Mouse (Mus musculus): ENCODE data around the gene Khdc3.
"Not testable (repeated sequence)": the region's sequence is repeated elsewhere in the genome, so short reads cannot be mapped to it uniquely, and the experiment has no call there.

Gene Khdc3

GRCm38 (mm10) chr9:73097898-73098297, 3.7 kb upstream of the Khdc3 start:
- in situ Hi-C loops (cut with MboI, MseI): no loop called here

GRCm38 (mm10) chr9:73102181-73102580, 545 bp downstream of the Khdc3 start, which contains the start of gene Gm20509:
Gm20509 (plus strand) TSS chr9:73102470.
- in situ Hi-C loops (cut with MboI, MseI): loop anchor here (5.0 kb wide), 1 partner anchor 135 kb away; no protein-coding TSS in a partner anchor

GRCm38 (mm10) chr9:73103159-73103879, 1.7 kb downstream of the Khdc3 start:
- in situ Hi-C loops (cut with MboI, MseI): loop anchor here (5.0 kb wide), 1 partner anchor 136 kb away; no protein-coding TSS in a partner anchor

DNA sequence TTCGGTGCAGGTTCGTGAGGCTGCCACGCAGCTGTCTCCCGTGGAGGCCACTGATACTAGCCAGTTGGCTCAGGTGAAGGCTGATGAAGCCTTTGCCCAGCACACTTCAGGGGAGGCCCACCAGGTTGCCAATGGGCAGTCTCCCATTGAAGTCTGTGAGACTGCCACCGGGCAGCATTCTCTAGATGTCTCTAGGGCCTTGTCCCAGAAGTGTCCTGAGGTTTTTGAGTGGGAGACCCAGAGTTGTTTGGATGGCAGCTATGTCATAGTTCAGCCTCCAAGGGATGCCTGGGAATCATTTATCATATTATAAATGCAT, 2.2 kb downstream of the Khdc3 start:
- in situ Hi-C loops (cut with MboI, MseI): loop anchor here (5.0 kb wide), 1 partner anchor 137 kb away; no protein-coding TSS in a partner anchor

DNA sequence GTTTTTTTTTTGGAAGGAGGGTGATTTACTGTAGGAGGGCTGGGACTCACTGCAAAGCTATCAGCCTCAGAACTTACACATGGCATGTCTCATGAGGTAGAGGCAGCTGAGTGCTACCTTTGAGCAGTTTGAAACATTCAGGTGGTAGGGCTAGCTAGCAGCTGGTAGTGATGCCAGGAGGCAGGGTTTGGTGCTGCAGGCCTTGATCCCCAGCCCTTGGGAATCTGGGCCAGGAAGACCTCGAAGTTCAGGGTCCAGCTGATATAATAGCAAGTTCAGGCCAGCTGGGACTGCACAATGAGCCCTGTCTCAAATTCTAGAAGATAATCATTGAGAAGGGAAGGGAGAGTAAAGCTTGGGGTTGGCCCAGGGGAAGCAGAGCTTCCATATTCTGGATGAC, 3.5 kb downstream of the Khdc3 start:
- in situ Hi-C loops (cut with MboI, MseI): no loop called here

GRCm38 (mm10) chr9:73105771-73106170, 4.1 kb downstream of the Khdc3 start:
- in situ Hi-C loops (cut with MboI, MseI): no loop called here

- in situ Hi-C loops (cut with MboI, MseI): no loop called here
Measured at GRCm38 (mm10) chr9:73112919-73113906, 11.6 kb downstream of the Khdc3 start, which contains the start of gene Rsl24d1. Rsl24d1 (plus strand) TSS chr9:73113426.

- in situ Hi-C loops (cut with MboI, MseI): not testable (repeated sequence)
Measured at GRCm38 (mm10) chr9:73116704-73117103, 15.1 kb downstream of the Khdc3 start.

- in situ Hi-C loops (cut with MboI, MseI): no loop called here
Measured at GRCm38 (mm10) chr9:73118012-73118411, 16.4 kb downstream of the Khdc3 start.

DNA sequence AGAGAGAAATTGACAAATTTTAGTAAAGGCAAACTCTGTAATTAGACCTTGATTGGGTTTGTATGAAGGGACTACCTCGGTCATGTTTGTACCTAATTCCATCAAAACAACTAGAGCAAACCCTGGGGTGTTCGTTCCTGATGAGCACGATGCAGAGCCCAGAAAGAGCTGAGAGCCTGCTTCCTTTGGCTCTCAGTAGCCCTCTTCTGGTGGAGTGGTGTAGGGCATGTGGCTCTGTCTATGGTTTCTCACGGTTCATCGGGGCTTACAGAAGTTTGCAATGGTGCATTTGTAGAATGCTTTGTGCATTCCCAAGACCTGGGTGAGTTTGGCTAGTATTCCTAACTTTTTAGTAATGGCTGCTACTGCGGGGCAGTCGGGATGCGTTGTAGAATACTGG, 20.1 kb downstream of the Khdc3 start:
- in situ Hi-C loops (cut with MboI, MseI): no loop called here

GRCm38 (mm10) chr9:73125043-73125570, 23.5 kb downstream of the Khdc3 start:
- in situ Hi-C loops (cut with MboI, MseI): no loop called here

DNA sequence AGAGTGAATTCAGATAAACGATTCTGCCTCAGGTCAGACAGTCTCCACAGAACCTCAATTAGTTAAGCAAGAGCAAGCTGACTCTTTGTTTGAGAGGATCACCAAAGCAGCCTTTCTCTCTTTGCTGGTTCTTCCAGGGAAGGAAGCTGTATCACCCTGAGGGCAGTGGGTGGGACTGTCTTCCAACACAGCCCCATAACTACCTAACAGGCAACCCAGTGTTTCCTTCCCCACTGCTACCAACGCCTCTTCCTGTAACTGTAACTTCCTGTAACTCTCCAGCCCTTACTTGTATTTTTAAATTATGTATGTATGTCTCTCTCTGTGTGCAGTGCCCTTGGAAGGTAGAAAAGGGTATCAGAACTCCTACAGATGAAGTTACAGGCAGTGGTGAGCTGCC, 25.8 kb downstream of the Khdc3 start:
- in situ Hi-C loops (cut with MboI, MseI): no loop called here

- in situ Hi-C loops (cut with MboI, MseI): no loop called here
Measured at GRCm38 (mm10) chr9:73129875-73130274, 28.2 kb downstream of the Khdc3 start.

GRCm38 (mm10) chr9:73130529-73130928, 28.9 kb downstream of the Khdc3 start:
- in situ Hi-C loops (cut with MboI, MseI): no loop called here

DNA sequence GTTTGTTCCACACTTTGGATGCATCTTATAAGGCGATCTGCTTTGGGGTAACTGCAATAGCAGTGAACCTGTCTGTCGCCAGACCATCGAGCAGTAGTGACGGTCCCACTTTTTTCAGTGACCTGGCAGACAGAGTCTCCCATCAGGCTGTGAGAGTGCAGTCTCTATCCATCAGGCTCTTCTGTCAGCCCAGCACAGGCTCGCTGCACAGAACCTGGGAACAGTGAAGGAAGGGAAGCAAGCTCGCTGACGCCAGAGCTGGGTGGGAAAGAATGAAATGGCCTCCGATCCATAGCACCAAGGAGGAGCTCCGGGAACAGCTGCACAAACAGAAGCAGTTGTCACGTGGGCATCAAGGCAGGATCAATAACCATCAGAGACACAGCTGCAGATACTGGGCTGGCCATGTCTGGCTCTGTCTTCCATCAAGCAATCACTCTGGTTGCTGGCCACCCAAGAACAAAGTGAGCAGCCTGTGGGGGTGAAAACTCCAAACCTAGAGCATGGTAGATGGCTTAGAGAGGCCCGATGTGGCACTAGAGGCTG, 35.8 kb downstream of the Khdc3 start:
- in situ Hi-C loops (cut with MboI, MseI): no loop called here
